Mouse (Mus musculus) neutrophil, adult 5-6 weeks (primary cell): ENCODE results near the gene Ifih1. TPM values are rescaled to one million over a fixed set of nuclear protein-coding genes. Genes with fewer than 3 reads are reported as not detected.
A peak's percentile ranks its signal among the peaks of the same experiment; 100 is the strongest.

Source experiments
- ATAC-seq: fragments of 151-379, 151-347 bp; 2 replicates; pipeline ENCODE4 v1.8.0; 2017; ENCODE audit warnings: mild to moderate bottlenecking, moderate TSS enrichment; ENCODE audit not compliant: insufficient number of reproducible peaks, poor library complexity, low FRiP score, severe bottlenecking; ENCODE audit errors: extremely low read depth
- total RNA-seq: library from RNA; stranded (forward); fragments of 200-1000 nt; gene quantifications from 2 replicates; pipeline ENCODE4 v1.2.3, GENCODE M21; 2017

The Ifih1 gene
- 28.4 and 29.7 TPM in 2 replicates for total RNA-seq

- peak; percentile 87 for ATAC-seq
Measured at GRCm38 (mm10) chr2:62646014-62646645, at the start of gene Ifih1. Gene Ifih1 (minus strand): TSS chr2:62646255.

- ATAC-seq: no peak
Measured at GRCm38 (mm10) chr2:62685934-62686333, 39.9 kb upstream of the Ifih1 start.

GRCm38 (mm10) chr2:62684989-62685595 is 39.0 kb upstream of the Ifih1 start:
- peak; percentile 69 for ATAC-seq

GRCm38 (mm10) chr2:62681667-62682066 is 35.6 kb upstream of the Ifih1 start:
- no peak for ATAC-seq

- ATAC-seq: 0 out of 2 replicates have a peak, but pooled peaks have one; percentile 46
Measured at GRCm38 (mm10) chr2:62672788-62673187, 26.7 kb upstream of the Ifih1 start.

GRCm38 (mm10) chr2:62670767-62671166 is 24.7 kb upstream of the Ifih1 start:
- ATAC-seq: no peak

GRCm38 (mm10) chr2:62670301-62670700 is 24.2 kb upstream of the Ifih1 start:
- no peak for ATAC-seq

GRCm38 (mm10) chr2:62669848-62670247 is 23.8 kb upstream of the Ifih1 start:
- ATAC-seq: no peak

- ATAC-seq: no peak
Measured at GRCm38 (mm10) chr2:62665536-62665935, 19.5 kb upstream of the Ifih1 start.

GRCm38 (mm10) chr2:62664839-62665238 is 18.8 kb upstream of the Ifih1 start:
- ATAC-seq: no peak

- peak; percentile 98 for ATAC-seq
Measured at GRCm38 (mm10) chr2:62664135-62664670, 18.1 kb upstream of the Ifih1 start, which contains the start of gene Gca. Gene Gca (plus strand): TSS chr2:62664285.

GRCm38 (mm10) chr2:62662560-62662959 is 16.5 kb upstream of the Ifih1 start:
- ATAC-seq: no peak

- no peak for ATAC-seq
Measured at GRCm38 (mm10) chr2:62660565-62660964, 14.5 kb upstream of the Ifih1 start.

GRCm38 (mm10) chr2:62656072-62656471 is 10.0 kb upstream of the Ifih1 start:
- no peak for ATAC-seq

GRCm38 (mm10) chr2:62654519-62655338 is 8.7 kb upstream of the Ifih1 start:
- peak; percentile 90 for ATAC-seq

- ATAC-seq: no peak
Measured at GRCm38 (mm10) chr2:62652466-62652865, 6.4 kb upstream of the Ifih1 start.

GRCm38 (mm10) chr2:62651890-62652289 is 5.8 kb upstream of the Ifih1 start:
- ATAC-seq: no peak

- ATAC-seq: no peak
Measured at GRCm38 (mm10) chr2:62646671-62647289, 725 bp upstream of the Ifih1 start.

GRCm38 (mm10) chr2:62645475-62645874 is 580 bp downstream of the Ifih1 start:
- ATAC-seq: no peak
